Mouse (Mus musculus) CH12.LX (cell line): Measurements from ENCODE around the gene Zfpl1.

Experiments used
- CHD1 ChIP-seq: IDR thresholded peaks from 2 replicates; pipeline ENCODE4 v1.6.1; 2012; ENCODE audit warnings: low read depth, low read length, improper control_type of control experiment, inconsistent platforms
- CTCF ChIP-seq, 2 experiments: IDR thresholded peaks in 1 of 2; conservative IDR thresholded peaks in 1 of 2; 2 replicates each; pipeline ENCODE4 v1.5.1; 2011 to 2012; ENCODE audit warnings: low read depth in 2 of 2, low read length in 2 of 2, improper control_type of control experiment in 1 of 2, inconsistent platforms in 1 of 2, mild to moderate bottlenecking in 1 of 2, moderate library complexity in 1 of 2
- EP300 ChIP-seq: IDR thresholded peaks from 2 replicates; pipeline ENCODE4 v1.6.1; 2011; ENCODE audit warnings: low read length, improper control_type of control experiment
- HCFC1 ChIP-seq: IDR thresholded peaks from 2 replicates; pipeline ENCODE4 v1.6.1; 2012; ENCODE audit warnings: low read depth, mild to moderate bottlenecking, inconsistent platforms, low read length, improper control_type of control experiment
- MAFK ChIP-seq: IDR thresholded peaks from 2 replicates; pipeline ENCODE4 v1.6.1; 2011; ENCODE audit warnings: low read length, improper control_type of control experiment; ENCODE audit not compliant: insufficient replicate concordance
- MAX ChIP-seq: IDR thresholded peaks from 2 replicates; pipeline ENCODE4 v1.6.1; 2011; ENCODE audit warnings: low read length, improper control_type of control experiment
- MEF2A ChIP-seq: IDR thresholded peaks from 2 replicates; pipeline ENCODE4 v1.6.1; 2014; ENCODE audit warnings: low read depth, mild to moderate bottlenecking, inconsistent platforms, low read length, improper control_type of control experiment, borderline replicate concordance
- MXI1 ChIP-seq: IDR thresholded peaks from 2 replicates; pipeline ENCODE4 v1.6.1; 2011; ENCODE audit warnings: mild to moderate bottlenecking, low read depth, low read length, improper control_type of control experiment
- MYC ChIP-seq: IDR thresholded peaks from 2 replicates; pipeline ENCODE4 v1.6.1; 2011; ENCODE audit warnings: low read depth, mild to moderate bottlenecking, improper control_type of control experiment, low read length
- NRF1 ChIP-seq: IDR thresholded peaks from 2 replicates; pipeline ENCODE4 v1.6.1; 2014; ENCODE audit warnings: low read depth, mild to moderate bottlenecking, inconsistent platforms, low read length, improper control_type of control experiment, moderate library complexity
- POLR2A ChIP-seq: IDR thresholded peaks from 2 replicates; pipeline ENCODE4 v1.6.1; 2011; ENCODE audit warnings: low read depth, mild to moderate bottlenecking, improper control_type of control experiment, low read length
- USF1 ChIP-seq: IDR thresholded peaks from 2 replicates; pipeline ENCODE4 v1.6.1; 2014; ENCODE audit warnings: low read depth, mild to moderate bottlenecking, inconsistent platforms, low read length, improper control_type of control experiment
- ZC3H11A ChIP-seq: IDR thresholded peaks from 2 replicates; pipeline ENCODE4 v1.6.1; 2012; ENCODE audit warnings: low read depth, mild to moderate bottlenecking, inconsistent platforms, low read length, improper control_type of control experiment
- ZMIZ1 ChIP-seq: IDR thresholded peaks from 2 replicates; pipeline ENCODE4 v1.6.1; 2012; ENCODE audit warnings: low read depth, mild to moderate bottlenecking, inconsistent platforms, low read length, improper control_type of control experiment

DNA sequence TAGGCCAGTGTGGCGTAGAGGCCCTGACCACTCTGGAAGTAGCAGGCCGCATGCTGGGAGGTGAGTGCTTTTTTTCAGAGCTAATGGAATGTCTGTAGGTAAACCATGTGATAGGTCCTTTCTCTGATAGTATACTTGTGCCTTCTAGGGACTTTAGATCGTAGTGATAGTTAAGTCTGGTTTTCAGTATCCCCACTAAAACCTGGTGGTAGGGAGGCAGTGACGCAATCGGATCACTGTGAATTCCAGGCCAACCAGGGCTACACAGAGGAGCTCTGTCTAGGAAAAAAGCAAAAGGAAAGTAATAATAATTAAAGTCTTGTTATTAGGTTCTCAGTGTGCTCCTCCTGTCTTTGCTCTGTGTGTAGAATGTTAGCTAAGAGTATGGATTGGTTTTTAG lies 26.2 kb downstream of the Zfpl1 start:
- TF ChIP-seq USF1: no peak
- TF ChIP-seq MAFK: no peak
- no peak for TF ChIP-seq ZC3H11A
- TF ChIP-seq CHD1: no peak
- TF ChIP-seq MAX: no peak
- no peak for TF ChIP-seq NRF1
- no peak for TF ChIP-seq POLR2A
- TF ChIP-seq EP300: no peak
- TF ChIP-seq CTCF (conservative IDR thresholded peaks at IDR 0.05 in 1 of 2, IDR thresholded peaks at IDR 0.05 in 1 of 2; ENCODE audit: low read depth in 2 of 2, low read length in 2 of 2): no peak
- no peak for TF ChIP-seq MYC
- TF ChIP-seq ZMIZ1: no peak
- TF ChIP-seq MEF2A: no peak
- TF ChIP-seq HCFC1: no peak
- no peak for TF ChIP-seq MXI1
